Mouse (Mus musculus) CH12.LX (cell line): ENCODE measurements around the gene Khnyn.

ENCODE experiments used
- CTCF ChIP-seq, 2 experiments: IDR thresholded peaks in 1 of 2; conservative IDR thresholded peaks in 1 of 2; 2 replicates each; pipeline ENCODE4 v1.5.1; 2011 to 2012; ENCODE audit warnings: low read depth in 2 of 2, low read length in 2 of 2, improper control_type of control experiment in 1 of 2, inconsistent platforms in 1 of 2, mild to moderate bottlenecking in 1 of 2, moderate library complexity in 1 of 2
- POLR2A ChIP-seq: IDR thresholded peaks from 2 replicates; pipeline ENCODE4 v1.6.1; 2011; ENCODE audit warnings: low read depth, mild to moderate bottlenecking, improper control_type of control experiment, low read length
- SIN3A ChIP-seq: IDR thresholded peaks from 2 replicates; pipeline ENCODE4 v1.6.1; 2012; ENCODE audit warnings: low read length, improper control_type of control experiment, inconsistent platforms
- USF1 ChIP-seq: IDR thresholded peaks from 2 replicates; pipeline ENCODE4 v1.6.1; 2014; ENCODE audit warnings: low read depth, mild to moderate bottlenecking, inconsistent platforms, low read length, improper control_type of control experiment

DNA sequence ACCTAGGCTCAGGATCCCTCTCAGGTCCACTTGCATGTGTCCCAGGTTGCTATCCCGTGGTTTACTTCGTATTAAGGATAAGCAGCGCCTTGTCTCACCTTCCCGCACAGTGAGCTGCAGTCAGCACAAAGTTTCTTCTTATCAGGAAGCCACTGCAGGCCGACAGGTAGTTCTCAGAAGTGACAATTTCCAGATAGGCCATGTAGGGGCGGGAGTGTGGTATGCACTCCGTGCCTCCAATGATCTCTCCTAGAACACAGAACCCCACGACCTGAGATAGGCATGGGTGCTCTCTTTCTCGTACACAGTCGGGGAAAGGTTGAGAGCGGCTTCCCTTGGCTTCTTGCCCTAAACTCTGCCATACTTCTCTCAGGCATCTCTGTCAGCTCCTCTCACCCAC is 58.9 kb downstream of the Khnyn start:
- TF ChIP-seq SIN3A (no peak), POLR2A (no peak), CTCF (conservative IDR thresholded peaks at IDR 0.05 in 1 of 2, IDR thresholded peaks at IDR 0.05 in 1 of 2; ENCODE audit: low read depth in 2 of 2, low read length in 2 of 2) (no peak), USF1 (no peak)
